Mouse (Mus musculus) MEL (cell line): ENCODE measurements at regions not wholly inside any gene's neighbourhood (a gene's known extent, or its start where the extent isn't known, plus 50 kb on each side); places are given as distances from the start of the nearest gene placed in this dataset.

Experiments used
- DNase-seq: peaks from one replicate; pipeline ENCODE4 v3.0.0; 2011; ENCODE audit warnings: low read depth, low spot score
- H3K27ac ChIP-seq: 2 replicates; pipeline ENCODE4 v1.5.1; 2012; ENCODE audit warnings: low read depth, mild to moderate bottlenecking, control low read depth, low read length, moderate library complexity; ENCODE audit not compliant: control insufficient read depth
- H3K27me3 ChIP-seq, 2 experiments: fragments of 150-350 bp in 1 of 2; sonication (generic) in 1 of 2; 2 replicates each; pipeline ENCODE4 v1.6.1; 2012; ENCODE audit warnings: low read length in 2 of 2, mild to moderate bottlenecking in 2 of 2, improper control_type of control experiment in 1 of 2, moderate library complexity in 1 of 2; ENCODE audit not compliant: insufficient read depth in 2 of 2, control insufficient read depth in 1 of 2
- H3K36me3 ChIP-seq, 2 experiments: 2 replicates each; pipeline ENCODE4 v1.6.1; 2012 to 2014; ENCODE audit warnings: low read length in 2 of 2, improper control_type of control experiment in 1 of 2, inconsistent platforms in 1 of 2, mild to moderate bottlenecking in 1 of 2; ENCODE audit not compliant: insufficient read depth in 2 of 2, control insufficient read depth in 1 of 2
- H3K4me1 ChIP-seq, 2 experiments: fragments of 150-350 bp in 1 of 2; sonication (generic) in 1 of 2; 2 replicates each; pipeline ENCODE4 v1.6.1; 2012; ENCODE audit warnings: low read length in 2 of 2, improper control_type of control experiment in 1 of 2, mild to moderate bottlenecking in 1 of 2; ENCODE audit not compliant: insufficient read depth in 2 of 2, control insufficient read depth in 1 of 2
- H3K4me3 ChIP-seq, 2 experiments: fragments of 150-350 bp in 1 of 2; sonication (generic) in 1 of 2; 2 replicates each; pipeline ENCODE4 v1.5.1; 2012; ENCODE audit warnings: low read depth in 2 of 2, low read length in 2 of 2, mild to moderate bottlenecking in 2 of 2, moderate library complexity in 2 of 2, control low read depth in 1 of 2, improper control_type of control experiment in 1 of 2; ENCODE audit not compliant: control insufficient read depth in 1 of 2, insufficient read depth in 1 of 2
- H3K79me2 ChIP-seq: 2 replicates; pipeline ENCODE4 v1.6.1; 2012; ENCODE audit warnings: mild to moderate bottlenecking, low read length, moderate library complexity; ENCODE audit not compliant: control insufficient read depth, poor library complexity, insufficient read depth
- H3K9ac ChIP-seq: 2 replicates; pipeline ENCODE4 v1.6.1; 2012; ENCODE audit warnings: low read depth, mild to moderate bottlenecking, control low read depth, low read length, moderate library complexity; ENCODE audit not compliant: control insufficient read depth, poor library complexity, severe bottlenecking
- H3K9me3 ChIP-seq: fragments of 150-350 bp; sonication (generic); replicated peaks from 2 replicates; pipeline ENCODE4 v1.6.1; 2012; ENCODE audit warnings: mild to moderate bottlenecking, low read length, improper control_type of control experiment, moderate library complexity; ENCODE audit not compliant: insufficient read depth
- BHLHE40 ChIP-seq: IDR thresholded peaks from 2 replicates; pipeline ENCODE4 v1.6.1; 2012; ENCODE audit warnings: low read depth, mild to moderate bottlenecking, inconsistent platforms, low read length, improper control_type of control experiment, borderline replicate concordance
- CHD2 ChIP-seq: IDR thresholded peaks from 2 replicates; pipeline ENCODE4 v1.6.1; 2011; ENCODE audit warnings: low read length, improper control_type of control experiment
- ELF1 ChIP-seq: IDR thresholded peaks from 2 replicates; pipeline ENCODE4 v1.6.1; 2014; ENCODE audit warnings: low read depth, mild to moderate bottlenecking, inconsistent platforms, low read length, improper control_type of control experiment, moderate library complexity
- EP300 ChIP-seq, 2 experiments: IDR thresholded peaks; 2 replicates each; pipeline ENCODE4 v1.6.1; 2011; ENCODE audit warnings: improper control_type of control experiment in 2 of 2, low read length in 2 of 2, low read depth in 1 of 2, mild to moderate bottlenecking in 1 of 2
- GABPA ChIP-seq: IDR thresholded peaks from 2 replicates; pipeline ENCODE4 v1.6.1; 2012; ENCODE audit warnings: low read depth, mild to moderate bottlenecking, inconsistent platforms, low read length, improper control_type of control experiment, moderate library complexity
- GATA1 ChIP-seq: IDR thresholded peaks from 2 replicates; pipeline ENCODE4 v1.6.1; 2011; ENCODE audit warnings: low read depth, low read length, improper control_type of control experiment
- HCFC1 ChIP-seq: IDR thresholded peaks from 2 replicates; pipeline ENCODE4 v1.6.1; 2012; ENCODE audit warnings: low read depth, mild to moderate bottlenecking, inconsistent platforms, low read length, improper control_type of control experiment, moderate library complexity
- JUND ChIP-seq: IDR thresholded peaks from 2 replicates; pipeline ENCODE4 v1.6.1; 2011; ENCODE audit warnings: low read depth, mild to moderate bottlenecking, improper control_type of control experiment, low read length
- MAFK ChIP-seq: IDR thresholded peaks from 2 replicates; pipeline ENCODE4 v1.6.1; 2011; ENCODE audit warnings: low read depth, mild to moderate bottlenecking, low read length, improper control_type of control experiment, borderline replicate concordance
- MAX ChIP-seq: IDR thresholded peaks from 2 replicates; pipeline ENCODE4 v1.6.1; 2011; ENCODE audit warnings: low read length, improper control_type of control experiment
- MAZ ChIP-seq: IDR thresholded peaks from 2 replicates; pipeline ENCODE4 v1.6.1; 2012; ENCODE audit warnings: low read depth, mild to moderate bottlenecking, inconsistent platforms, low read length, improper control_type of control experiment
- MXI1 ChIP-seq: IDR thresholded peaks from 2 replicates; pipeline ENCODE4 v1.6.1; 2011; ENCODE audit warnings: mild to moderate bottlenecking, low read depth, low read length, improper control_type of control experiment
- MYC ChIP-seq: IDR thresholded peaks from 2 replicates; pipeline ENCODE4 v1.6.1; 2011; ENCODE audit warnings: low read depth, mild to moderate bottlenecking, low read length, improper control_type of control experiment, moderate library complexity
- RCOR1 ChIP-seq: IDR thresholded peaks from 2 replicates; pipeline ENCODE4 v1.6.1; 2012; ENCODE audit warnings: low read depth, mild to moderate bottlenecking, inconsistent platforms, low read length, improper control_type of control experiment
- SMC3 ChIP-seq: IDR thresholded peaks from 2 replicates; pipeline ENCODE4 v1.6.1; 2011; ENCODE audit warnings: low read depth, low read length, improper control_type of control experiment
- TAL1 ChIP-seq: IDR thresholded peaks from 2 replicates; pipeline ENCODE4 v1.6.1; 2012; ENCODE audit warnings: mild to moderate bottlenecking, inconsistent platforms, low read length, moderate library complexity, mixed read lengths
- TBP ChIP-seq: IDR thresholded peaks from 2 replicates; pipeline ENCODE4 v1.8.0; 2011; ENCODE audit warnings: low read depth, low read length, improper control_type of control experiment
- TCF12 ChIP-seq: IDR thresholded peaks from 2 replicates; pipeline ENCODE4 v1.6.1; 2014; ENCODE audit warnings: low read depth, mild to moderate bottlenecking, inconsistent platforms, low read length, improper control_type of control experiment, moderate library complexity
- USF1 ChIP-seq: IDR thresholded peaks from 2 replicates; pipeline ENCODE4 v1.6.1; 2014; ENCODE audit warnings: low read depth, mild to moderate bottlenecking, inconsistent platforms, low read length, improper control_type of control experiment, moderate library complexity
- USF2 ChIP-seq, 2 experiments: IDR thresholded peaks; 2 replicates each; pipeline ENCODE4 v1.6.1; 2011 to 2012; ENCODE audit warnings: improper control_type of control experiment in 2 of 2, low read length in 2 of 2, borderline replicate concordance in 1 of 2, inconsistent platforms in 1 of 2, low read depth in 1 of 2, mild to moderate bottlenecking in 1 of 2; ENCODE audit not compliant: insufficient read depth in 1 of 2
- ZC3H11A ChIP-seq: IDR thresholded peaks from 2 replicates; pipeline ENCODE4 v1.6.1; 2012; ENCODE audit warnings: low read depth, mild to moderate bottlenecking, inconsistent platforms, low read length, improper control_type of control experiment
- ZNF384 ChIP-seq: IDR thresholded peaks from 2 replicates; pipeline ENCODE4 v1.6.1; 2012; ENCODE audit warnings: low read depth, mild to moderate bottlenecking, inconsistent platforms, low read length, improper control_type of control experiment

GRCm38 (mm10) chr15:67048621-67049020 lies 547.9 kb upstream of the Lrrc6 start:
- Histone ChIP-seq H3K4me1 (peaks cover 0 to 12% of the 10 kb centered on the region in 2 experiments; a peak in 3 of 4 replicates), H3K9ac (no peak overlapping the region), H3K36me3 (peaks cover 0 to 3% of the 10 kb centered on the region in 2 experiments; a peak in 1 of 4 replicates)
- DNase-seq: peak; percentile 63
- TF ChIP-seq HCFC1 (no peak), MAX (no peak), TAL1 (peak; percentile 72), EP300 (IDR thresholded peaks at IDR 0.05; ENCODE audit: low read depth in 1 of 2, low read length in 2 of 2) (peak; percentile 57 to 69; a peak in 2 of 4 replicates), MXI1 (no peak), GATA1 (peak; percentile 17; the same call in 1 of the 2 replicates), RCOR1 (0 out of 2 replicates have a peak, but pooled peaks have one; percentile 35), MAZ (no peak), BHLHE40 (peak; percentile 93), USF2 (IDR thresholded peaks at IDR 0.05; ENCODE audit: borderline replicate concordance in 1 of 2, insufficient read depth in 1 of 2, low read depth in 1 of 2, low read length in 2 of 2) (no peak), ZNF384 (no peak), MYC (0 out of 2 replicates have a peak, but pooled peaks have one; percentile 34), JUND (peak; percentile 61; the same call in 1 of the 2 replicates), TCF12 (peak; percentile 36; the same call in 1 of the 2 replicates), MAFK (no peak)
- TF ChIP-seq, all 39 proteins: peak for 8
- H3K9me3 ChIP-seq: no peaks in the 10 kb centered on the region
- H3K4me3 ChIP-seq: no peak overlapping the region
- no peaks in the 10 kb centered on the region for H3K79me2 ChIP-seq
- no peak overlapping the region for H3K27ac ChIP-seq
- H3K27me3 ChIP-seq: no peaks in the 10 kb centered on the region

DNA sequence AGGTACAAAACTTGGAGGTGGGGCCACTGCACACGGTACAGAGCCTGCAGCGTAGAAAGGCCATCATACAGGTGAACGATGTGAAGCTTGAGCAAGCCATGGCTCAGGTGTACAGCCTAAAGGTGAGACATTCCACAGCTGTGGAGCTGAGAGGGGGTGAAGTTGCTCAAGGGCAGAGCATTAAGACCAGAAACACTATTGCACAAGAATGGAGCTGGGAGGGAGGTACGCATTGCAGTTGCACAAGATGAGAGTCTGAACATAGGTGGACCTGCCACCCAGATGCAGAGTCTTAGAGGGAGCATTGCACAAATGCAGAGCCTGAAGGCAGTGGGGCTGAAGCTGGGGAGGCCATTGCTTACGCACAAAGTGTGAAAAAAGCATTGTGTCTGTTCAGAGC lies 547.4 kb upstream of the Lrrc6 start:
- Histone ChIP-seq H3K27ac (no peak overlapping the region), H3K9ac (no peak overlapping the region), H3K79me2 (no peaks in the 10 kb centered on the region), H3K4me3 (no peak overlapping the region), H3K4me1 (peaks cover 0 to 12% of the 10 kb centered on the region in 2 experiments; a peak in 3 of 4 replicates), H3K36me3 (peaks cover 0 to 3% of the 10 kb centered on the region in 2 experiments; a peak in 1 of 4 replicates), H3K27me3 (no peaks in the 10 kb centered on the region), H3K9me3 (no peaks in the 10 kb centered on the region)
- DNase-seq: no peak
- TF ChIP-seq RCOR1 (no peak), JUND (no peak), EP300 (IDR thresholded peaks at IDR 0.05; ENCODE audit: low read depth in 1 of 2, low read length in 2 of 2) (no peak), USF2 (IDR thresholded peaks at IDR 0.05; ENCODE audit: borderline replicate concordance in 1 of 2, insufficient read depth in 1 of 2, low read depth in 1 of 2, low read length in 2 of 2) (no peak), TCF12 (no peak), MAX (no peak), SMC3 (no peak), ELF1 (no peak), TBP (no peak), ZC3H11A (no peak), MXI1 (no peak), GATA1 (no peak), GABPA (no peak), USF1 (no peak), CHD2 (no peak), MAZ (no peak), TAL1 (no peak)
